Mouse (Mus musculus) limb, embryonic 11.5 days (tissue): ENCODE results near the gene Ifrd2. TPM values are rescaled to one million over a fixed set of nuclear protein-coding genes. Genes with fewer than 3 reads are reported as not detected.

Experiments used
- ATAC-seq: fragments of 200-750 bp; cut with Nextera tagmentation; 2 replicates; pipeline ENCODE4 v1.8.0; 2017; ENCODE audit warnings: low read depth; ENCODE audit not compliant: insufficient number of reproducible peaks, low FRiP score, low TSS enrichment
- DNase-seq: peaks from one replicate; pipeline ENCODE4 v3.0.0-alpha.2; 2015; ENCODE audit warnings: low spot score
- H3K27ac ChIP-seq: fragments of 300-500 bp; sonication (generic); replicated peaks from 2 replicates; pipeline ENCODE4 v1.5.1; 2014; ENCODE audit warnings: low read depth, mild to moderate bottlenecking, low read length
- H3K27me3 ChIP-seq: fragments of 300-500 bp; sonication (generic); 2 replicates; pipeline ENCODE4 v1.6.1; 2014; ENCODE audit warnings: mild to moderate bottlenecking, low read length, mixed read lengths; ENCODE audit not compliant: control insufficient read depth, insufficient read depth
- H3K36me3 ChIP-seq: fragments of 300-500 bp; sonication (generic); 2 replicates; pipeline ENCODE4 v1.6.1; 2014; ENCODE audit warnings: mild to moderate bottlenecking, low read length, moderate library complexity, mixed read lengths; ENCODE audit not compliant: control insufficient read depth, insufficient read depth
- H3K4me1 ChIP-seq: fragments of 300-500 bp; sonication (generic); 2 replicates; pipeline ENCODE4 v1.6.1; 2014; ENCODE audit warnings: low read length, mixed read lengths; ENCODE audit not compliant: control insufficient read depth, insufficient read depth
- H3K4me2 ChIP-seq: fragments of 300-500 bp; sonication (generic); 2 replicates; pipeline ENCODE4 v1.6.1; 2014; ENCODE audit warnings: low read depth, mild to moderate bottlenecking, moderate library complexity; ENCODE audit not compliant: severe bottlenecking
- H3K4me3 ChIP-seq: fragments of 300-500 bp; sonication (generic); 2 replicates; pipeline ENCODE4 v1.5.1; 2014; ENCODE audit warnings: low read depth, low read length
- H3K9ac ChIP-seq: fragments of 300-500 bp; sonication (generic); 2 replicates; pipeline ENCODE4 v1.6.1; 2014; ENCODE audit warnings: mild to moderate bottlenecking, low read length
- H3K9me3 ChIP-seq: fragments of 300-500 bp; sonication (generic); 2 replicates; pipeline ENCODE4 v1.6.1; 2016; ENCODE audit warnings: low read length; ENCODE audit not compliant: control insufficient read depth
- WGBS: fragments of 180-500 bp; shearing (Covaris S2); extraction: QIAGEN DNeasy Blood & Tissue Kit; methylation state at CpG from one replicate; pipeline ENCODE4 v1.1.7; 2014; 5-methylcytosine and 5-hydroxymethylcytosine counted together
- polyA plus RNA-seq: library from polyadenylated mRNA; unstranded; fragments of >200 nt; fragmentation: Nextera tagmentation; extraction: Ambion mirVana; gene quantifications from 2 replicates; pipeline ENCODE4 v1.2.1, GENCODE M21; 2014

The Ifrd2 gene
- polyA plus RNA-seq, 1 experiment from 2014 or later = 49.0 TPM

- Histone ChIP-seq H3K4me1 (peaks cover 48% of the 10 kb centered on the region), H3K4me3 (no peak overlapping the region), H3K27ac (no peak overlapping the region), H3K4me2 (no peak overlapping the region), H3K27me3 (no peaks in the 10 kb centered on the region), H3K9ac (no peak overlapping the region), H3K36me3 (no peaks in the 10 kb centered on the region; the same call in 1 of the 2 replicates), H3K9me3 (no peaks in the 10 kb centered on the region)
- ATAC-seq (no peak), DNase-seq (no peak)
- WGBS = 85% methylated on average over 6 of the region's 6 CpGs
These were observed 15.8 kb downstream of the Ifrd2 start for GRCm38 (mm10) chr9:107603251-107603650.

- Histone ChIP-seq H3K4me3 (no peak overlapping the region), H3K27me3 (no peaks in the 10 kb centered on the region), H3K4me1 (peaks cover 65% of the 10 kb centered on the region), H3K9me3 (no peaks in the 10 kb centered on the region), H3K27ac (no peak overlapping the region; the same call in 1 of the 2 replicates), H3K4me2 (peak overlapping the region; percentile 34; the same call in 1 of the 2 replicates), H3K36me3 (no peaks in the 10 kb centered on the region), H3K9ac (peak overlapping the region; percentile 49)
- DNase-seq = no peak
- WGBS = 31% methylated on average over 22 of the region's 23 CpGs
- no peak for ATAC-seq
These were observed 17.7 kb downstream of the Ifrd2 start for GRCm38 (mm10) chr9:107605041-107605661.

GRCm38 (mm10) chr9:107606591-107606990, 19.1 kb downstream of the Ifrd2 start:
- DNase-seq = peak; percentile 63
- ATAC-seq = no peak
- H3K27ac ChIP-seq = peak overlapping the region; percentile 72
- H3K4me1 ChIP-seq = peaks cover 69% of the 10 kb centered on the region
- H3K4me3 ChIP-seq = peak overlapping the region; percentile 22
- H3K36me3 ChIP-seq = no peaks in the 10 kb centered on the region
- H3K9me3 ChIP-seq = no peaks in the 10 kb centered on the region
- H3K4me2 ChIP-seq = peak overlapping the region; percentile 26
- H3K9ac ChIP-seq = peak overlapping the region; percentile 27; the same call in 1 of the 2 replicates
- H3K27me3 ChIP-seq = no peaks in the 10 kb centered on the region
- 4% methylated on average over 9 of the region's 9 CpGs for WGBS

- no peak for DNase-seq
- Histone ChIP-seq H3K9me3 (no peaks in the 10 kb centered on the region), H3K4me1 (peaks cover 74% of the 10 kb centered on the region), H3K27me3 (no peaks in the 10 kb centered on the region), H3K27ac (peak overlapping the region; percentile 72), H3K36me3 (no peaks in the 10 kb centered on the region), H3K4me2 (peak overlapping the region; percentile 26), H3K9ac (peak overlapping the region; percentile 27; the same call in 1 of the 2 replicates), H3K4me3 (peak overlapping the region; percentile 22)
- ATAC-seq = no peak
- whole genome bisulfite sequencing = 71% methylated on average over 2 of the region's 2 CpGs
These were observed 19.6 kb downstream of the Ifrd2 start for GRCm38 (mm10) chr9:107607036-107607435.

- Histone ChIP-seq H3K27me3 (no peaks in the 10 kb centered on the region), H3K9me3 (no peaks in the 10 kb centered on the region), H3K4me3 (no peak overlapping the region), H3K36me3 (no peaks in the 10 kb centered on the region), H3K9ac (no peak overlapping the region), H3K27ac (0 out of 2 replicates have a peak overlapping the region, but pooled peaks have one; percentile 31), H3K4me1 (peaks cover 74% of the 10 kb centered on the region), H3K4me2 (0 out of 2 replicates have a peak overlapping the region, but pooled peaks have one; percentile 1)
- DNase-seq (no peak), ATAC-seq (no peak)
- 50% methylated on average over 9 of the region's 9 CpGs for WGBS
These were observed 20.3 kb downstream of the Ifrd2 start for GRCm38 (mm10) chr9:107607653-107608245.

- ATAC-seq (no peak), DNase-seq (peak; percentile 50)
- no peaks in the 10 kb centered on the region for H3K27me3 ChIP-seq
- peak within 1 kb of the TSS; percentile 56; the same call in 1 of the 2 replicates for H3K27ac ChIP-seq
- H3K4me1 ChIP-seq = peaks cover 78% of the 10 kb centered on the region
- peak within 1 kb of the TSS; percentile 22; the same call in 1 of the 2 replicates for H3K4me2 ChIP-seq
- no peak within 1 kb of the TSS for H3K4me3 ChIP-seq
- no peaks in the 10 kb centered on the region for H3K9me3 ChIP-seq
- no peaks in the 10 kb centered on the region for H3K36me3 ChIP-seq
- H3K9ac ChIP-seq = 0 out of 2 replicates have a peak within 1 kb of the TSS, but pooled peaks have one; percentile 22
- WGBS = 34% methylated on average over 12 of the region's 12 CpGs
These were observed 21.4 kb downstream of the Ifrd2 start, which contains the start of gene Sema3b for GRCm38 (mm10) chr9:107608741-107609432. Gene Sema3b, minus strand, starts transcription at chr9:107609229.

GRCm38 (mm10) chr9:107609433-107609830, 22.0 kb downstream of the Ifrd2 start:
- Histone ChIP-seq H3K4me2 (no peak overlapping the region), H3K4me1 (peaks cover 73% of the 10 kb centered on the region), H3K27ac (peak overlapping the region; percentile 56; the same call in 1 of the 2 replicates), H3K9me3 (no peaks in the 10 kb centered on the region), H3K9ac (no peak overlapping the region), H3K36me3 (peaks cover 3% of the 10 kb centered on the region), H3K27me3 (no peaks in the 10 kb centered on the region), H3K4me3 (no peak overlapping the region)
- DNase-seq = no peak
- WGBS = 67% methylated on average over 4 of the region's 4 CpGs
- no peak for ATAC-seq

GRCm38 (mm10) chr9:107611456-107612190, 24.2 kb downstream of the Ifrd2 start:
- ATAC-seq = peak; percentile 2; the same call in 1 of the 2 replicates

More at GRCm38 (mm10) chr9:107611456-107612190, 24.2 kb downstream of the Ifrd2 start:
- Histone ChIP-seq H3K27me3 (no peaks in the 10 kb centered on the region), H3K9ac (peak overlapping the region; percentile 60), H3K4me1 (peaks cover 51% of the 10 kb centered on the region), H3K36me3 (peaks cover 17% of the 10 kb centered on the region), H3K27ac (peak overlapping the region; percentile 84), H3K4me3 (no peak overlapping the region), H3K4me2 (peak overlapping the region; percentile 67; the same call in 1 of the 2 replicates), H3K9me3 (no peaks in the 10 kb centered on the region)
- 77% methylated on average over 6 of the region's 6 CpGs for WGBS
- no peak for DNase-seq
